Mouse (Mus musculus) MEL (cell line): ENCODE results near the gene Sorcs1. TPM values are rescaled to one million over a fixed set of nuclear protein-coding genes. Genes with fewer than 3 reads are reported as not detected.

Experiments used
- DNase-seq: peaks from one replicate; pipeline ENCODE4 v3.0.0; 2011; ENCODE audit warnings: low read depth, low spot score
- H3K27ac ChIP-seq: 2 replicates; pipeline ENCODE4 v1.5.1; 2012; ENCODE audit warnings: low read depth, mild to moderate bottlenecking, control low read depth, low read length, moderate library complexity; ENCODE audit not compliant: control insufficient read depth
- H3K27me3 ChIP-seq, 2 experiments: fragments of 150-350 bp in 1 of 2; sonication (generic) in 1 of 2; 2 replicates each; pipeline ENCODE4 v1.6.1; 2012; ENCODE audit warnings: low read length in 2 of 2, mild to moderate bottlenecking in 2 of 2, improper control_type of control experiment in 1 of 2, moderate library complexity in 1 of 2; ENCODE audit not compliant: insufficient read depth in 2 of 2, control insufficient read depth in 1 of 2
- H3K36me3 ChIP-seq, 2 experiments: 2 replicates each; pipeline ENCODE4 v1.6.1; 2012 to 2014; ENCODE audit warnings: low read length in 2 of 2, improper control_type of control experiment in 1 of 2, inconsistent platforms in 1 of 2, mild to moderate bottlenecking in 1 of 2; ENCODE audit not compliant: insufficient read depth in 2 of 2, control insufficient read depth in 1 of 2
- H3K4me1 ChIP-seq, 2 experiments: fragments of 150-350 bp in 1 of 2; sonication (generic) in 1 of 2; 2 replicates each; pipeline ENCODE4 v1.6.1; 2012; ENCODE audit warnings: low read length in 2 of 2, improper control_type of control experiment in 1 of 2, mild to moderate bottlenecking in 1 of 2; ENCODE audit not compliant: insufficient read depth in 2 of 2, control insufficient read depth in 1 of 2
- H3K4me3 ChIP-seq, 2 experiments: fragments of 150-350 bp in 1 of 2; sonication (generic) in 1 of 2; 2 replicates each; pipeline ENCODE4 v1.5.1; 2012; ENCODE audit warnings: low read depth in 2 of 2, low read length in 2 of 2, mild to moderate bottlenecking in 2 of 2, moderate library complexity in 2 of 2, control low read depth in 1 of 2, improper control_type of control experiment in 1 of 2; ENCODE audit not compliant: control insufficient read depth in 1 of 2, insufficient read depth in 1 of 2
- H3K79me2 ChIP-seq: 2 replicates; pipeline ENCODE4 v1.6.1; 2012; ENCODE audit warnings: mild to moderate bottlenecking, low read length, moderate library complexity; ENCODE audit not compliant: control insufficient read depth, poor library complexity, insufficient read depth
- H3K9ac ChIP-seq: 2 replicates; pipeline ENCODE4 v1.6.1; 2012; ENCODE audit warnings: low read depth, mild to moderate bottlenecking, control low read depth, low read length, moderate library complexity; ENCODE audit not compliant: control insufficient read depth, poor library complexity, severe bottlenecking
- H3K9me3 ChIP-seq: fragments of 150-350 bp; sonication (generic); replicated peaks from 2 replicates; pipeline ENCODE4 v1.6.1; 2012; ENCODE audit warnings: mild to moderate bottlenecking, low read length, improper control_type of control experiment, moderate library complexity; ENCODE audit not compliant: insufficient read depth
- CHD2 ChIP-seq: IDR thresholded peaks from 2 replicates; pipeline ENCODE4 v1.6.1; 2011; ENCODE audit warnings: low read length, improper control_type of control experiment
- CTCF ChIP-seq, 3 experiments: IDR thresholded peaks in 2 of 3; conservative IDR thresholded peaks in 1 of 3; 2 replicates each; pipeline ENCODE4 v1.5.1; 2011 to 2012; ENCODE audit warnings: low read length in 3 of 3, low read depth in 2 of 3, mild to moderate bottlenecking in 2 of 3, improper control_type of control experiment in 1 of 3, inconsistent platforms in 1 of 3, mixed read lengths in 1 of 3, moderate library complexity in 1 of 3; ENCODE audit not compliant: control insufficient read depth in 1 of 3, insufficient read depth in 1 of 3, poor library complexity in 1 of 3, severe bottlenecking in 1 of 3
- ELF1 ChIP-seq: IDR thresholded peaks from 2 replicates; pipeline ENCODE4 v1.6.1; 2014; ENCODE audit warnings: low read depth, mild to moderate bottlenecking, inconsistent platforms, low read length, improper control_type of control experiment, moderate library complexity
- EP300 ChIP-seq, 2 experiments: IDR thresholded peaks; 2 replicates each; pipeline ENCODE4 v1.6.1; 2011; ENCODE audit warnings: improper control_type of control experiment in 2 of 2, low read length in 2 of 2, low read depth in 1 of 2, mild to moderate bottlenecking in 1 of 2
- GATA1 ChIP-seq: IDR thresholded peaks from 2 replicates; pipeline ENCODE4 v1.6.1; 2011; ENCODE audit warnings: low read depth, low read length, improper control_type of control experiment
- HCFC1 ChIP-seq: IDR thresholded peaks from 2 replicates; pipeline ENCODE4 v1.6.1; 2012; ENCODE audit warnings: low read depth, mild to moderate bottlenecking, inconsistent platforms, low read length, improper control_type of control experiment, moderate library complexity
- JUND ChIP-seq: IDR thresholded peaks from 2 replicates; pipeline ENCODE4 v1.6.1; 2011; ENCODE audit warnings: low read depth, mild to moderate bottlenecking, improper control_type of control experiment, low read length
- KAT2A ChIP-seq: conservative IDR thresholded peaks from 2 replicates; pipeline ENCODE4 v1.6.1; 2012; ENCODE audit warnings: low read depth, low read length, improper control_type of control experiment, inconsistent platforms
- MYB ChIP-seq: IDR thresholded peaks from 2 replicates; pipeline ENCODE4 v1.6.1; 2011; ENCODE audit warnings: mild to moderate bottlenecking, low read depth, low read length, improper control_type of control experiment
- MYC ChIP-seq: IDR thresholded peaks from 2 replicates; pipeline ENCODE4 v1.6.1; 2011; ENCODE audit warnings: low read depth, mild to moderate bottlenecking, low read length, improper control_type of control experiment, moderate library complexity
- NRF1 ChIP-seq: IDR thresholded peaks from 2 replicates; pipeline ENCODE4 v1.6.1; 2014; ENCODE audit warnings: low read depth, mild to moderate bottlenecking, inconsistent platforms, low read length, improper control_type of control experiment, moderate library complexity; ENCODE audit not compliant: poor library complexity, insufficient read depth, severe bottlenecking
- POLR2AphosphoS2 ChIP-seq: IDR thresholded peaks from 2 replicates; pipeline ENCODE4 v1.6.1; 2011; ENCODE audit warnings: low read length, improper control_type of control experiment
- POLR2AphosphoS5 ChIP-seq: IDR thresholded peaks from 2 replicates; pipeline ENCODE4 v1.6.1; 2012; ENCODE audit warnings: low read depth, borderline replicate concordance, mild to moderate bottlenecking, inconsistent platforms, low read length, moderate library complexity, mixed read lengths
- RAD21 ChIP-seq: IDR thresholded peaks from 2 replicates; pipeline ENCODE4 v1.6.1; 2011; ENCODE audit warnings: mild to moderate bottlenecking, low read depth, low read length, improper control_type of control experiment
- RCOR1 ChIP-seq: IDR thresholded peaks from 2 replicates; pipeline ENCODE4 v1.6.1; 2012; ENCODE audit warnings: low read depth, mild to moderate bottlenecking, inconsistent platforms, low read length, improper control_type of control experiment
- SMC3 ChIP-seq: IDR thresholded peaks from 2 replicates; pipeline ENCODE4 v1.6.1; 2011; ENCODE audit warnings: low read depth, low read length, improper control_type of control experiment
- TAL1 ChIP-seq: IDR thresholded peaks from 2 replicates; pipeline ENCODE4 v1.6.1; 2012; ENCODE audit warnings: mild to moderate bottlenecking, inconsistent platforms, low read length, moderate library complexity, mixed read lengths
- USF2 ChIP-seq, 2 experiments: IDR thresholded peaks; 2 replicates each; pipeline ENCODE4 v1.6.1; 2011 to 2012; ENCODE audit warnings: improper control_type of control experiment in 2 of 2, low read length in 2 of 2, borderline replicate concordance in 1 of 2, inconsistent platforms in 1 of 2, low read depth in 1 of 2, mild to moderate bottlenecking in 1 of 2; ENCODE audit not compliant: insufficient read depth in 1 of 2
- ZC3H11A ChIP-seq: IDR thresholded peaks from 2 replicates; pipeline ENCODE4 v1.6.1; 2012; ENCODE audit warnings: low read depth, mild to moderate bottlenecking, inconsistent platforms, low read length, improper control_type of control experiment
- polyA plus RNA-seq, 2 experiments: library from polyadenylated mRNA; stranded (reverse) in 1 of 2; unstranded in 1 of 2; fragments of >175 nt in 1 of 2; fragments of >200 nt in 1 of 2; gene quantifications; 2 replicates each; pipeline versions ENCODE4 v1.2.1 to v1.2.4; 2012; ENCODE audit warnings: low replicate concordance in 2 of 2, low read depth in 1 of 2; ENCODE audit not compliant: insufficient read length in 2 of 2, insufficient read depth in 1 of 2, missing spikeins in 1 of 2
- total RNA-seq: library from RNA; depleted of rRNA; stranded (reverse); fragments of 300-350 nt; gene quantifications from 2 replicates; pipeline ENCODE4 v1.2.3, GENCODE M21; 2012

Gene Sorcs1
- total and polyA plus RNA-seq, 3 experiments, result not detected

DNA sequence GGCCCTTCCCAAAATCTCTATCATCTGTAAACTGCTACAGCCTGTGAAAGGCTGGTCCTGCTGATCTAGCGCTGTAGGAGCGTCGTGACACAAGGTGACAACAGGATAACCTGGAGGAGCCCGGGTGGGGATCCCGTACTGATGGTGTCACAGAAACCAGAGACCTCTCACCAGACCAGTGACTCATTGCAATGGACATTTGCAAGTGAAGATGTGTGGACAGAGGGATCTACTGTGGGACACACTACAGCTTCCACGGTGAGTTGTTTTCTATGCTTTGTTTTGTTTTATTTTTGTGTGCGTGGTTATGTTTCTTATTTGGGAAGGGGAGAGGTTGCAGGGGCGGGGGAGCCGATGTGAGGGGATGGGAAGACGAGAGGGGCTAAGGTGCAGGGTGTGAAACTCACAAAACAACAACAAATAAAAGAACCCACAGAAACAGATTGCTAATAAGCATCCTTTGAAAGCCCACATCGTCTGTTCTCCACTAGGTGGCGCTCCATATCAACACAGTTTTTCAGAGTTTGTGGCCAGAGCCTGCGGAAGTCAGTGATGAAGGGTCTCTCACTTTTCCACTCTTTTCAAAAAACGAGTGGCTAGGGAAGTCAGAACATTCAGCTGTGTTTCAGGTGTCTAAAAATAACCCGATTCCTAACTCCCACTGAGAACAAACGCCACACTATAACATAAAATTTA, 419.6 kb downstream of the Sorcs1 start:
- Histone ChIP-seq H3K9ac (no peak overlapping the region), H3K36me3 (no peaks in the 10 kb centered on the region), H3K9me3 (no peaks in the 10 kb centered on the region), H3K4me3 (no peak overlapping the region), H3K27ac (no peak overlapping the region), H3K79me2 (no peaks in the 10 kb centered on the region), H3K4me1 (no peaks in the 10 kb centered on the region), H3K27me3 (no peaks in the 10 kb centered on the region)
- TF ChIP-seq RCOR1 (no peak), CHD2 (no peak), USF2 (IDR thresholded peaks at IDR 0.05; ENCODE audit: borderline replicate concordance in 1 of 2, insufficient read depth in 1 of 2, low read depth in 1 of 2, low read length in 2 of 2) (no peak), SMC3 (peak; percentile 67), MYB (no peak), EP300 (IDR thresholded peaks at IDR 0.05; ENCODE audit: low read depth in 1 of 2, low read length in 2 of 2) (no peak), ZC3H11A (peak; percentile 17; the same call in 1 of the 2 replicates), GATA1 (no peak), POLR2AphosphoS2 (no peak), POLR2AphosphoS5 (no peak), TAL1 (no peak), RAD21 (peak; percentile 74), JUND (no peak), CTCF (IDR thresholded peaks at IDR 0.05 in 2 of 3, conservative IDR thresholded peaks at IDR 0.05 in 1 of 3; ENCODE audit: control insufficient read depth in 1 of 3, insufficient read depth in 1 of 3, low read depth in 2 of 3, low read length in 3 of 3, poor library complexity in 1 of 3, severe bottlenecking in 1 of 3) (peak; percentile 62 to 68 (median 65)), KAT2A (no peak), ELF1 (no peak)
- peak; percentile 42 for DNase-seq

DNA sequence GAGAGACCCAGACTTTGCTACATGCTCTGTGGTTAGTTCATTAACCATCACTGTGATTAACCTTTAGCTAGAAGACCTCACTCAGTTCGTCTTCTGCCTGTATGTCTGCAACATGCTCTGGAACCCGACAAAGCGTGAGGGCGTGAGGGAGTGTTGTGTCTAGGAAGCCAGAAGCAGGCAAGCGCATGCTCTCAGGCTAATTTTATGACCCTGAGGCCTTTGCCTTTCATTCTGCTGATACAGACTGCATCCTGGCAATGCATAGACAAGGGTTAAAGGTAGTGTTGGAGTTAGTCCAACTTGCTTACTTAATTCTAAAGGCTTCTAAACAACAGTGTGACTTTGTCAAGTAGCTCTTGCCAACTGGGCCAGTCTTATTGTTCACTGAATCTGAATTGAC, 458.0 kb downstream of the Sorcs1 start:
- TF ChIP-seq RCOR1 (no peak), POLR2AphosphoS5 (no peak), HCFC1 (no peak), NRF1 (no peak), MYC (no peak), TAL1 (no peak)
- Histone ChIP-seq H3K4me1 (no peaks in the 10 kb centered on the region), H3K27me3 (no peaks in the 10 kb centered on the region), H3K27ac (no peak overlapping the region), H3K79me2 (no peaks in the 10 kb centered on the region), H3K4me3 (no peak overlapping the region), H3K36me3 (no peaks in the 10 kb centered on the region), H3K9ac (no peak overlapping the region), H3K9me3 (no peaks in the 10 kb centered on the region)
- DNase-seq, result no peak
